Mouse (Mus musculus) ovary, postnatal 14 days (tissue): ENCODE data around the gene BC004004.
"Not testable (repeated sequence)": the region's sequence is repeated elsewhere in the genome, so short reads cannot be mapped to it uniquely, and the experiment has no call there.

Source experiments
- DNase-seq: peaks from one replicate; pipeline ENCODE4 v3.0.0; 2022; ENCODE audit warnings: low spot score

BC004004 gene

GRCm38 (mm10) chr17:29299282-29299681 lies 30.7 kb downstream of the BC004004 start:
- DNase-seq, result no peak

GRCm38 (mm10) chr17:29300926-29301325 lies 32.3 kb downstream of the BC004004 start:
- DNase-seq, result no peak

- DNase-seq, result no peak
These were observed 32.8 kb downstream of the BC004004 start for GRCm38 (mm10) chr17:29301421-29301820.

GRCm38 (mm10) chr17:29302149-29302548 lies 33.6 kb downstream of the BC004004 start:
- no peak for DNase-seq

GRCm38 (mm10) chr17:29303087-29303486 lies 34.5 kb downstream of the BC004004 start:
- no peak for DNase-seq

GRCm38 (mm10) chr17:29303856-29304255 lies 35.3 kb downstream of the BC004004 start:
- no peak for DNase-seq

GRCm38 (mm10) chr17:29304376-29305057 lies 35.9 kb downstream of the BC004004 start:
- no peak for DNase-seq

GRCm38 (mm10) chr17:29305058-29305806 lies 36.6 kb downstream of the BC004004 start:
- DNase-seq, result no peak

- DNase-seq, result no peak
These were observed 37.3 kb downstream of the BC004004 start for GRCm38 (mm10) chr17:29305871-29306270.

GRCm38 (mm10) chr17:29310056-29310623 lies 41.6 kb downstream of the BC004004 start:
- DNase-seq, result no peak

- DNase-seq, result no peak
These were observed 43.0 kb downstream of the BC004004 start for GRCm38 (mm10) chr17:29311602-29312001.

GRCm38 (mm10) chr17:29312082-29312481 lies 43.5 kb downstream of the BC004004 start:
- DNase-seq, result no peak

GRCm38 (mm10) chr17:29313300-29313699 lies 44.7 kb downstream of the BC004004 start:
- DNase-seq, result no peak

GRCm38 (mm10) chr17:29315672-29316465 lies 47.3 kb downstream of the BC004004 start:
- no peak for DNase-seq

GRCm38 (mm10) chr17:29316891-29317290 lies 48.3 kb downstream of the BC004004 start:
- DNase-seq, result no peak

- not testable (repeated sequence) for DNase-seq
These were observed 48.8 kb downstream of the BC004004 start, which contains the start of gene Pi16 for GRCm38 (mm10) chr17:29317380-29317779. Gene Pi16, plus strand, starts transcription at chr17:29317680.

- no peak for DNase-seq
These were observed 50.2 kb downstream of the BC004004 start for GRCm38 (mm10) chr17:29318731-29319250.

GRCm38 (mm10) chr17:29319476-29319875 lies 50.9 kb downstream of the BC004004 start:
- DNase-seq, result no peak

- DNase-seq, result no peak
These were observed 51.5 kb downstream of the BC004004 start for GRCm38 (mm10) chr17:29319881-29320639.

- no peak for DNase-seq
These were observed 53.4 kb downstream of the BC004004 start for GRCm38 (mm10) chr17:29321765-29322602.
